Mouse (Mus musculus): ENCODE results near the gene Mxra8.

Mxra8 gene

DNA sequence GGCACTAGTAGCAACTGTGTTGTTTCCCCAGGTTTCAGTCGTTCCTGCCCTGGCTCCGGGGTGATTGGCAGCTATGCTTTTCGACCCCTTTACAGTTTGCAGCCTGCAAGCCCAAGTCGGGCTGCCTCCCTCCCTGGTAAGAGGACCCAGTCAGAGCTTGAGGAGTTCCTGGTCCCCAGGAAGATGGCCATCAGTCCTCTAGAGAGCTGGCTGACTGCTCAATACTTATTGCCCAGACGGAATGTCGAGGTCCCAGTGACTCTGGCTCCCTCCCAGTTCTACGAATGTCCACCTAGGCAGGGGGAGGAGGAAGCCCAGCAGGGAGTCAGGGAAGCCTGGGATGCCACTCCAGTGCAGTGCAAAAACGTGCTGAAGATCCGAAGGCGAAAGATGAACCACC is 7.2 kb upstream of the Mxra8 start:
- in situ Hi-C loops (cut with MboI; ENCODE audit: unreplicated experiment in 2 of 2) = loop anchor here (5.0 to 10.0 kb wide), 2 partner anchors 112 to 115 kb away; partner anchors contain the start of gene Ube2j2 (in 1 of the 2)

GRCm38 (mm10) chr4:155833234-155833633 is 6.2 kb upstream of the Mxra8 start:
- in situ Hi-C loops (cut with MboI; ENCODE audit: unreplicated experiment in 2 of 2) = loop anchor here (5.0 to 10.0 kb wide), 2 partner anchors 112 to 114 kb away; partner anchors contain the start of gene Ube2j2 (in 1 of the 2)

- in situ Hi-C loops (cut with MboI; ENCODE audit: unreplicated experiment in 2 of 2) = loop anchor here (5.0 to 10.0 kb wide), 2 partner anchors 111 to 113 kb away; partner anchors contain the start of gene Ube2j2 (in 1 of the 2)
Observed at GRCm38 (mm10) chr4:155833836-155834235, 5.6 kb upstream of the Mxra8 start.

DNA sequence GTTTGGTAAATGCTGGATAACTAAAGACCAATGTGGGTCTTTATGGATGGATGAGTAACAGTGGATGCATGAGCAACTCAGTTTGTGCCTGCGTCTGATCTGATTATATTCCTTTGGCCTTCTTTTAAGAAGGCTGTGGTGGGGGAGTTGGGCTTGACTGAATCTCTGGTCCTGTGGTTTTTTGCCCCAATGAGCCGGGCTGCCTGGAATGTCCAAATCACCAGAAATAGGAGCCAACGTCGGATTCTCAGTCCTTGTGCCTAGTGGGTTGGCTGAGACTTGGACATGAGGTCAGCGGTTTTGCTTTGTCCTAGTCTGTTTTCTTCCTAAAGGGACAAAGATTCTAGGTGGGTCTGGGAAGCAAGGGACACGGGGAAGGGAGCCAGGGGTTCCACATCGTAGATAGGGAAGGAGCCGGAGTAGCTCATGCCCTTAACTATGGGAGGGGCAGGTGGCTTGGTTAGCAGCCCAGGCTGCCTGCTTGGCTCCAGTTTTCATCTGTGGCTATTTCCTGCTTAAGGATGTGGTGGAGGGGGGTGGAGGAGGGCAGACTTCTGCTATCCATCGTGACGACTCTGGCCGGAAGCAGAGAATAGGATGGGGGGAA is 2.0 kb upstream of the Mxra8 start:
- in situ Hi-C loops (cut with MboI; ENCODE audit: unreplicated experiment in 2 of 2) = loop anchor here in 1 of 2 experiments (10.0 kb wide), 1 partner anchor 107 kb away; the partner anchor contains the start of gene Ube2j2

DNA sequence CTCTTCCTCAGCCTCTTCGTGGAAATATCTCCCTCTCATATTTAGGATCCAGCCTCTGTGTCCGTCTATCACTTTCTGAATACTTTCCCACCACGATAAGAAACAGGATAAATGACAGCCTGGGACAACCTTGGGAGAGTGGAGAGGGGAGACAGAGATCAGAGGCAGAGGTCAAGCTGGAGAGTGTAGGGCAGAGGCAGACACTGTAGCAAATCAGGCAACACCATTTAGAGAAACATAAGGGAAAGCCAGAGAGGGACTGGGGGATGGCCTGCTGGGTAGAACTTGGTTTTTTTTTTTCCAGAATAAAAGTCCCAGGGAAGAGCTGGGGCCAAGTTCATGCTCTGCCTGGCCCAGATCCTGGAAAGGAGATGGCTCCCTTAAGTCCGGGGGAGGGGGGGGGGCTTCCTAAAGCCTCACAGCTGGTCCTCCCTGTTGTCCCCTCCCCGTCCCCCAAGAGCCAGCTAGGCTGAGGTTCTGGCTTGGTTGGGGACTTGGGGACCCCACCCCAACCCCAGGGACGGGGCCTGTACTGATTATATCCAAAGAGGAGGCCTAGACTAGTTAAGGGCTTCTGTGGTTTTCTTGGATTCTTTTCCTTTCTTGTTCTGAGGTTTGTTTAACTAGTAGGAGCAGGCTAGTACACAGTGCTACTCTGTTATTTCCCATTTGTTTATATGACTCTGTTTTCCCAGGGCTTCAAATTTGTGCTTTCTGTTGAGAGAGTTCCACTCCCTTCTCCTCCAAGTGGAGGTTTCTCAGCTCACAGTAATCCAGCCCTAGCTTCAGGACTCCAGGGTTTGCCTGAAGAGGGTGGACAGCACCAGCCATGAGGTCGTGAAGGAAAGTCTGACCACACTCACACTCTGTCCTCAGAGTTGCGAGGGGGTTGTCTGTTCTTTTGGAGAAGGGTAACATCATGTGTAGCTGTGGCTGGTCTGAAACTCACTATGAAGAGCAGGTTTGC is 1.0 kb upstream of the Mxra8 start:
- in situ Hi-C loops (cut with MboI; ENCODE audit: unreplicated experiment in 2 of 2) = loop anchor here in 1 of 2 experiments (10.0 kb wide), 1 partner anchor 106 kb away; the partner anchor contains the start of gene Ube2j2

DNA sequence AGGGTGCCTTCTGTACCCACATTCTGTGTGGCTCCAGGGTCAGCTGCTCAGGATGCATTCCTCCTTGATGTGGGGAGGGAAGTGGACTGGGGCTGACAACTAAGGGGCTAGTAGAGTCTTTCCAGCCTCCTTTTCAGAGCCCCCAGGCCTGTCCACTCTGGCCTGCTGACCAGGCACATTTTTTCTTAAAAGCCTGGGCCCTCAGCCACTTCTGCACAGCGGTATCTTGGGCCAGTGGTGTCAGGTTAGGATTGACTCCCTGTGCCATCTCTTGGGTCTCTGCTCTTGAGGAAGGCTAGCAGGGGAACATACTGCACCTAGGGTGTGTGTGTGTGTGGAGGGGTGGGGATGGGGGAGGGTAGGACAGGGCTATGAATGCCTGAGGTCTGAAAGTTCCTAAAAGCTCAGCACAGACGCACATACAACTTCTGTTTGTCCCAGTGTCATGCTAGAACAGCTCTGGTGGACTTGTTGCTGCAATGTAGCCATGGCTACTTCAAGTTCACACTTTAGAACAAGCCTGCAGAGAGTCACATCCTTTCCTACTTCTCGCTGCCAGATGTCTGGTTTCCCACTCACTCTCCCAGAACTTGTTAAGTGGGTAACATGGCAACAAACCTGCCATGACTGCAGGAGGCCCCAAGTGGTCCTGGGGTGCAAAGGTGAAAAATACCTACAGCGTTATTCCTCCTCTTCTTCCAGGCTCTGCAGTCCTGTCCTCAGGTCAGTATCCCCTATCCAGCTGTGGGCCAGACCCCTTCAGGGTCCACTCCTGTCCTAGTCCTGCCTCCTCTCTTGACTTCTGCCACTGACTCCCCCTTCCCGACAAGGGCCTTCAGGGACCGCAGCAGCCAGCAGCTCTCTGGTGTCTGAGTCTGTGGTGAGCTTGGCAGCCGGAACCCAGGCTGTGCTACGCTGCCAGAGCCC is 859 bp downstream of the Mxra8 start:
- in situ Hi-C loops (cut with MboI; ENCODE audit: unreplicated experiment in 2 of 2) = no loop called here

- in situ Hi-C loops (cut with MboI; ENCODE audit: unreplicated experiment in 2 of 2) = no loop called here
Observed at GRCm38 (mm10) chr4:155841003-155841454, 1.5 kb downstream of the Mxra8 start.

DNA sequence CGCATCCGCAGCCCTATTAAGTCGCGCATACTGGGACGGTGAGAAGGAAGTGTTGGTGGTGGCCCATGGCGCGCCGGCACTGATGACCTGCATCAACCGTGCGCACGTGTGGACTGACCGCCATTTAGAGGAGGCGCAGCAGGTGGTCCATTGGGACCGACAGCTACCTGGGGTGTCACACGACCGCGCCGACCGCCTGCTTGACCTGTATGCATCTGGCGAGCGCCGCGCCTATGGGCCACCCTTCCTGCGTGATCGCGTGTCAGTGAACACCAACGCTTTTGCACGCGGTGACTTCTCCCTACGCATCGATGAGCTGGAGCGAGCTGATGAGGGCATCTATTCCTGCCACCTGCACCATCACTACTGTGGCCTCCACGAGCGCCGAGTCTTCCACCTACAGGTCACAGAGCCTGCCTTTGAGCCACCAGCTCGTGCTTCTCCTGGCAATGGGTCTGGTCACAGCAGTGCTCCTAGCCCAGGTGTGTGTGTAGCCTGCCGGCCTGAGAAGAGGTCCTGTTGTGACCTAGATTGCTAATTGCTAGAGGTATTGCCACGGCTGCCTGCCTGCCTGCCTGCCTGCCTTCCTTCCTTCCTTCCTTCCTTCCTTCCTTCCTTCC is 2.3 kb downstream of the Mxra8 start:
- in situ Hi-C loops (cut with MboI; ENCODE audit: unreplicated experiment in 2 of 2) = no loop called here

DNA sequence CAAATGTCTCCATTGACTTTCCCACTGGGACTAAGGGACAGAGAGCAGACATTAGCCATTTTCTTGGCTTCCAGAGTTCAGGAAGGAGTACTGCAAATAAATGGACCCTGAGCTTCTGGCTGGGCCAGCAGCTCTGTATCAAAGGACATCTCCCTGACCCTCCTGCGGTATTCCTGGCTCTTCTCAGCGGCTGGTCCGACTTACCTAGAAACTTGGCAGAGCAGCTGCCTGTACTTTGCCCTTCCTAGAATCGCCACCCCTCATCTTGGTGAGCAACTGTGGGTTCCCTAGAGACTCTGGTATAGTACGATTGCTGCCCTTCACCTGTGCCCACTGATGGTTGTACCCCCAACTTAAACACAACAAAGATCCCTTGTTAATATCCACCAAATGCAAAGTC is 3.8 kb downstream of the Mxra8 start:
- in situ Hi-C loops (cut with MboI; ENCODE audit: unreplicated experiment in 2 of 2) = no loop called here

DNA sequence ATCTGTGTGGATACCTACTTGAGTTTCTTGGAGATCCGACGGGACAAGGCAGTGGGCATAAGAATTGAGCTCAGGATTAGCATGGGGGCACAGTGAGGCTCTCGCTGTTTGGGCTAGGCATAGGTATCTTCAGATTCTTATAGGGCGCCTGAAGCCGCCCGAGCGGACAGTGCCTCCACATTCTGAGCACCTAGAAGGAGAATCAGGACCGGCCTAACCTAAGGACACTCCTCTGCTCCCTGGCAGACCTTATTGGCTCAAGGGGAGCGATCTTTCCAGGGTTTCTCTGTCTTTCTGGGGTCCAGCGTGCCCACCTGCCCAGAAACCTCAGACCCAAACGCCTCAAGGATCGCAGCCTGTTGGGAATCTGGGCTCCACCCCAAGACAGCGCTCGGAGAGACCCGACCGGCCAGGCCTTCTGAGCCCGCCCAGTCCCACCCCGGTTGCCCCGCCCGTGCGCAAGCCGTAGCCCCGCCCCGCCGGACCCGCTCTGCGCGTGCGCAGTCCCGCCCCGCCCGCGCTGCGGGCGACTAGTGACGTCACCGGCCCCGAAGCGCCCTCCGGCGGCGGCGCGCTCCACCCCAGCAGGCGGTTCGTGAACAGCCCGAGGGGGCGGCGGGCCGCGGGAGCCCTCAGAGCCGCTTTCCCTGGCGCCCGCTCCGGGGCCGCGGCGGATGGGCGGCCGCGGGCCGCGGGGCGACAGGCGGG is 7.5 kb downstream of the Mxra8 start, which contains the start of gene Dvl1:
Dvl1 (plus strand) TSS at position 532 of the 708 bp plus-strand sequence.
- in situ Hi-C loops (cut with MboI; ENCODE audit: unreplicated experiment in 2 of 2) = no loop called here

DNA sequence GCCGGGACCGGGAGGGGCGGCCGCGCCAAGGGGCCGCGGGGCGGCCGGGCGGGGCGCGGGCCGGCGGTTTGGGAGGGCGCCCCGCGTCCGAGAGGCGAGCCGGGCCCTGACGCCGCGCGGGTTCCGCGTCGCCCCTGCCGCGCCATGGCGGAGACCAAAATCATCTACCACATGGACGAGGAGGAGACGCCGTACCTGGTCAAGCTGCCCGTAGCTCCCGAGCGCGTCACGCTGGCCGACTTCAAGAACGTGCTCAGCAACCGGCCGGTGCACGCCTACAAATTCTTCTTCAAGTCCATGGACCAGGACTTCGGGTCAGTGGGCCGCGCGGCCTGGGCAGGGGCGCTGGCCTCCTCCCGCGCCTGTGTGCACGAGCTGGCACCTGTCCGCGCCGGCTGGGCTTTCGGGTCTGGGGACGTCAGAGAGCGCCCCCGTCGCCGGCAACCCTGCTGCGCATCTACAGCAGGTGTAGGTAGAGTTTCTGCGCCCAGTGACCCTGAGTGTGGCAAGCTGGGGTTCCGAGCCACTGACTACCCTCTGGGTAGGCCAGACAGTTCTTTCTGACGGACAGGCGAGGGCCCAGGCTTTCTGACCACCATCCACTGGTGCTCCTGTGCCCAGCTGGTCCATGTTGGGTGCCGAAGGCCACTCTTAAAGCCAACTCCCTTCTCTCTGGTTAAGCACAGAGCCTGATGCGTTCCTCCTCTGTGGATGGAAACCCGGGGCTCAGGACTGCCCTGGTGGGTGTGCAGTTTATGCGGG is 8.3 kb downstream of the Mxra8 start:
- in situ Hi-C loops (cut with MboI; ENCODE audit: unreplicated experiment in 2 of 2) = no loop called here

DNA sequence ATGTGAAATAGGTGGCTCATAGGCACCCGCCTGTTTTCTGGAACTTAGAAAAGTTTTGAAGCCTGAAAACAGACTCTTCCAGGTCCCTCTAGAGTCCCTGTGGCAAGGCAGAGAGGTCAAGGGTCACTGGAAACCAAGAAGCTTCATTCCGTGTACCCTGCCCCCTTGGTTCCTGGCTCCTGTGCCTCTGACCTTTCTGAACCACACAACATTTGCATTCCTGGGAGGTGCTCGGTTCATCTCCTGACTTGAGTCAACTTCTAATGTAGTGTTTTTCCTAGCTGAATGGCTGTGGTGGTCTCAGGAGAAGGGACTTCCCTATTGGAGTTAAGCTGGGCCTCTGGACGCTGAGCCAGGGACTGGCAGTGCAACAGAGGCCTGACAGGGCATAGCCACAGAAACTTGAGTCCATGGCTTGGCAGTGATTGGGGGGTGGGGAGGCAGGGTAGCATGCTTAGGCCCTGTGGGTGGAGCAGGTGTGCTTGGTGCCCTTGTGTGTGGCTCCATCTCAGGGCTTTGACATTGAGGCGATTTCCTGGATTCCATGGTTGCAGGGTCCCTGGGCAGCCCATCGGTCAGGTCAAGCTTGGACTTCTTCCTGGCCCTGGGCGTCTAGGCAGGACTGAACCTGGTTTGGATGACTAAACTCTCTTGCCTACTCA is 9.1 kb downstream of the Mxra8 start:
- in situ Hi-C loops (cut with MboI; ENCODE audit: unreplicated experiment in 2 of 2) = no loop called here

- in situ Hi-C loops (cut with MboI; ENCODE audit: unreplicated experiment in 2 of 2) = no loop called here
Observed at GRCm38 (mm10) chr4:155849391-155849790, 9.9 kb downstream of the Mxra8 start.

- in situ Hi-C loops (cut with MboI; ENCODE audit: unreplicated experiment in 2 of 2) = no loop called here
Observed at GRCm38 (mm10) chr4:155849792-155850451, 10.4 kb downstream of the Mxra8 start.

- in situ Hi-C loops (cut with MboI; ENCODE audit: unreplicated experiment in 2 of 2) = no loop called here
Observed at GRCm38 (mm10) chr4:155851368-155851767, 11.9 kb downstream of the Mxra8 start.

GRCm38 (mm10) chr4:155851951-155852411 is 12.5 kb downstream of the Mxra8 start:
- in situ Hi-C loops (cut with MboI; ENCODE audit: unreplicated experiment in 2 of 2) = no loop called here

DNA sequence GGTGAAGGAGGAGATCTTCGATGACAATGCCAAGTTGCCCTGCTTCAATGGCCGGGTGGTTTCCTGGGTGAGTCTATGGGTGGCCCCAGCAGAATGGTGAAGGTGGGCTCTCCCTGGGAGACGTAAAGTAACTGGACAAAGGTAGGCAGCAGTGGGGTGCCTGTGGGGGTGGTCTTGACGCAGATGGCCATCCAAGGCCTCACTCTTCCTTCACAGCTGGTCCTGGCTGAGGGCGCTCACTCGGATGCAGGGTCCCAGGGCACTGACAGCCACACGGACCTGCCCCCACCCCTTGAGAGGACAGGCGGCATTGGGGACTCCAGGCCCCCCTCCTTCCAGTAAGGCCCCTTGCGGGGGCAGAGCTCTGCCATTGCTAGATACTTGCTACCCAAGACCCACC is 13.9 kb downstream of the Mxra8 start:
- in situ Hi-C loops (cut with MboI; ENCODE audit: unreplicated experiment in 2 of 2) = no loop called here
